Mouse (Mus musculus) heart, postnatal 0 days (tissue): ENCODE results near the gene Acsm2. TPM values are rescaled to one million over a fixed set of nuclear protein-coding genes. Genes with fewer than 3 reads are reported as not detected.

Source experiments
- ATAC-seq: fragments of 200-750 bp; cut with Nextera tagmentation; 2 replicates; pipeline ENCODE4 v1.8.0; 2017; ENCODE audit warnings: low read depth, moderate number of reproducible peaks, moderate library complexity; ENCODE audit not compliant: insufficient read depth
- DNase-seq: peaks from one replicate; pipeline ENCODE4 v3.0.0-alpha.2; 2016; ENCODE audit warnings: low spot score
- H3K27ac ChIP-seq: fragments of 300-500 bp; sonication (generic); 2 replicates; pipeline ENCODE4 v1.5.1; 2014; ENCODE audit warnings: low read depth, mild to moderate bottlenecking
- H3K27me3 ChIP-seq: fragments of 300-500 bp; sonication (generic); 2 replicates; pipeline ENCODE4 v1.6.1; 2014; ENCODE audit warnings: low read length, mixed read lengths; ENCODE audit not compliant: control insufficient read depth, insufficient read depth
- H3K36me3 ChIP-seq: fragments of 300-500 bp; sonication (generic); replicated peaks from 2 replicates; pipeline ENCODE4 v1.6.1; 2014; ENCODE audit warnings: low read length, mixed read lengths; ENCODE audit not compliant: control insufficient read depth, insufficient read depth
- H3K4me1 ChIP-seq: fragments of 300-500 bp; sonication (generic); 2 replicates; pipeline ENCODE4 v1.6.1; 2014; ENCODE audit warnings: antibody characterized with exemption; ENCODE audit not compliant: control insufficient read depth, insufficient read depth
- H3K4me2 ChIP-seq: fragments of 300-500 bp; sonication (generic); 2 replicates; pipeline ENCODE4 v1.6.1; 2014; ENCODE audit warnings: low read depth, mild to moderate bottlenecking, low read length, moderate library complexity
- H3K4me3 ChIP-seq: fragments of 300-500 bp; sonication (generic); 2 replicates; pipeline ENCODE4 v1.5.1; 2014; ENCODE audit warnings: low read depth, low read length
- H3K9ac ChIP-seq: fragments of 300-500 bp; sonication (generic); replicated peaks from 2 replicates; pipeline ENCODE4 v1.6.1; 2014; ENCODE audit warnings: low read depth, low read length, mixed read lengths
- H3K9me3 ChIP-seq: fragments of 300-500 bp; sonication (generic); replicated peaks from 2 replicates; pipeline ENCODE4 v1.6.1; 2016; ENCODE audit warnings: low read length; ENCODE audit not compliant: control insufficient read depth
- CTCF ChIP-seq: IDR thresholded peaks from 2 replicates; pipeline ENCODE4 v1.5.1; 2016; ENCODE audit warnings: antibody characterized with exemption, control low read depth, low read depth
- EP300 ChIP-seq: IDR thresholded peaks from 2 replicates; pipeline ENCODE4 v1.6.1; 2016; ENCODE audit warnings: antibody characterized with exemption, low read depth
- WGBS: fragments of 180-500 bp; shearing (Covaris S2); extraction: QIAGEN DNeasy Blood & Tissue Kit; methylation state at CpG from one replicate; pipeline ENCODE4 v1.1.7; 2014; 5-methylcytosine and 5-hydroxymethylcytosine counted together
- polyA plus RNA-seq: library from polyadenylated mRNA; unstranded; fragments of >200 nt; fragmentation: Nextera tagmentation; extraction: Ambion mirVana; gene quantifications from 2 replicates; pipeline ENCODE4 v1.2.1, GENCODE M21; 2015
- total RNA-seq: library from RNA; depleted of rRNA; stranded (reverse); fragments of >200 nt; gene quantifications from 2 replicates; pipeline ENCODE4 v1.2.3, GENCODE M21; 2014; ENCODE audit warnings: low replicate concordance

Gene Acsm2
- total and polyA plus RNA-seq, 2 experiments from 2014 or later, result not detected

GRCm38 (mm10) chr7:119542445-119542844, 11.7 kb upstream of the Acsm2 start:
- Histone ChIP-seq H3K36me3 (no peaks in the 10 kb centered on the region), H3K4me3 (no peak overlapping the region), H3K9me3 (no peaks in the 10 kb centered on the region), H3K4me2 (no peak overlapping the region), H3K27ac (no peak overlapping the region), H3K9ac (no peak overlapping the region), H3K27me3 (no peaks in the 10 kb centered on the region), H3K4me1 (no peaks in the 10 kb centered on the region)
- WGBS, result 63% methylated on average over 2 of the region's 2 CpGs
- TF ChIP-seq CTCF, result no peak
- TF ChIP-seq EP300, result no peak
- DNase-seq (no peak), ATAC-seq (no peak)

GRCm38 (mm10) chr7:119545572-119545971, 8.6 kb upstream of the Acsm2 start:
- no peaks in the 10 kb centered on the region for H3K4me1 ChIP-seq
- DNase-seq (no peak), ATAC-seq (no peak)
- H3K9me3 ChIP-seq, result no peaks in the 10 kb centered on the region
- no peaks in the 10 kb centered on the region for H3K36me3 ChIP-seq
- TF ChIP-seq EP300, result no peak
- H3K27me3 ChIP-seq, result no peaks in the 10 kb centered on the region
- no peak overlapping the region for H3K27ac ChIP-seq
- H3K4me3 ChIP-seq, result no peak overlapping the region
- no peak overlapping the region for H3K4me2 ChIP-seq
- no peak overlapping the region for H3K9ac ChIP-seq

- Histone ChIP-seq H3K27me3 (no peaks in the 10 kb centered on the region), H3K36me3 (no peaks in the 10 kb centered on the region), H3K9me3 (no peaks in the 10 kb centered on the region), H3K27ac (no peak overlapping the region), H3K9ac (no peak overlapping the region), H3K4me1 (no peaks in the 10 kb centered on the region), H3K4me2 (no peak overlapping the region), H3K4me3 (no peak overlapping the region)
- 70% methylated on average over 3 of the region's 3 CpGs for WGBS
- DNase-seq (no peak), ATAC-seq (no peak)
- no peak for TF ChIP-seq CTCF
- TF ChIP-seq EP300, result no peak
Observed at GRCm38 (mm10) chr7:119550471-119551222, 3.5 kb upstream of the Acsm2 start.

GRCm38 (mm10) chr7:119559789-119560451, 5.8 kb downstream of the Acsm2 start:
- no peak overlapping the region for H3K4me2 ChIP-seq
- ATAC-seq (no peak), DNase-seq (no peak)
- H3K36me3 ChIP-seq, result no peaks in the 10 kb centered on the region
- no peak overlapping the region for H3K9ac ChIP-seq
- H3K4me3 ChIP-seq, result no peak overlapping the region
- H3K4me1 ChIP-seq, result no peaks in the 10 kb centered on the region
- no peak overlapping the region for H3K27ac ChIP-seq
- no peaks in the 10 kb centered on the region for H3K9me3 ChIP-seq
- TF ChIP-seq CTCF (no peak), EP300 (no peak)
- H3K27me3 ChIP-seq, result no peaks in the 10 kb centered on the region
- 63% methylated on average over 3 of the region's 3 CpGs for WGBS

- Histone ChIP-seq H3K9me3 (no peaks in the 10 kb centered on the region), H3K4me2 (no peak overlapping the region), H3K36me3 (no peaks in the 10 kb centered on the region), H3K4me1 (no peaks in the 10 kb centered on the region), H3K27me3 (no peaks in the 10 kb centered on the region), H3K27ac (no peak overlapping the region), H3K4me3 (no peak overlapping the region), H3K9ac (no peak overlapping the region)
- TF ChIP-seq CTCF (no peak), EP300 (no peak)
- ATAC-seq (no peak), DNase-seq (no peak)
- WGBS, result 78% methylated on average over 3 of the region's 3 CpGs
Observed at GRCm38 (mm10) chr7:119560452-119560835, 6.3 kb downstream of the Acsm2 start.
